Mouse (Mus musculus) hindbrain, embryonic 14.5 days (tissue): Measurements from ENCODE around the gene Arid2. TPM values are rescaled to one million over a fixed set of nuclear protein-coding genes. Genes with fewer than 3 reads are reported as not detected.

Experiments used
- ATAC-seq: fragments of 200-750 bp; cut with Nextera tagmentation; 2 replicates; pipeline ENCODE4 v1.8.0; 2017; ENCODE audit warnings: moderate number of reproducible peaks, mild to moderate bottlenecking, moderate TSS enrichment, moderate library complexity; ENCODE audit not compliant: low FRiP score
- DNase-seq: peaks from one replicate; pipeline ENCODE4 v3.0.0-alpha.2; 2015; ENCODE audit warnings: low spot score
- H3K27ac ChIP-seq: fragments of 300-500 bp; sonication (generic); 2 replicates; pipeline ENCODE4 v1.5.1; 2014; ENCODE audit warnings: mild to moderate bottlenecking, moderate library complexity
- H3K27me3 ChIP-seq: fragments of 300-500 bp; sonication (generic); 2 replicates; pipeline ENCODE4 v1.6.1; 2014; ENCODE audit warnings: mild to moderate bottlenecking, low read length, mixed read lengths; ENCODE audit not compliant: control insufficient read depth, insufficient read depth
- H3K36me3 ChIP-seq: fragments of 300-500 bp; sonication (generic); replicated peaks from 2 replicates; pipeline ENCODE4 v1.6.1; 2014; ENCODE audit not compliant: control insufficient read depth, insufficient read depth
- H3K4me1 ChIP-seq: fragments of 300-500 bp; sonication (generic); replicated peaks from 2 replicates; pipeline ENCODE4 v1.6.1; 2014; ENCODE audit warnings: antibody characterized with exemption, low read length, mixed read lengths; ENCODE audit not compliant: control insufficient read depth, insufficient read depth
- H3K4me2 ChIP-seq: fragments of 300-500 bp; sonication (generic); replicated peaks from 2 replicates; pipeline ENCODE4 v1.6.1; 2014; ENCODE audit warnings: mild to moderate bottlenecking, moderate library complexity
- H3K4me3 ChIP-seq: fragments of 300-500 bp; sonication (generic); replicated peaks from 2 replicates; pipeline ENCODE4 v1.5.1; 2014; ENCODE audit warnings: mild to moderate bottlenecking, low read length
- H3K9ac ChIP-seq: fragments of 300-500 bp; sonication (generic); 2 replicates; pipeline ENCODE4 v1.6.1; 2014
- H3K9me3 ChIP-seq: fragments of 300-500 bp; sonication (generic); 2 replicates; pipeline ENCODE4 v1.6.1; 2016; ENCODE audit warnings: low read length; ENCODE audit not compliant: control insufficient read depth
- WGBS: fragments of 180-500 bp; shearing (Covaris S2); extraction: QIAGEN DNeasy Blood & Tissue Kit; methylation state at CpG from one replicate; pipeline ENCODE4 v1.1.7; 2014; 5-methylcytosine and 5-hydroxymethylcytosine counted together
- polyA plus RNA-seq: library from polyadenylated mRNA; unstranded; fragments of >200 nt; fragmentation: Nextera tagmentation; extraction: Ambion mirVana; gene quantifications from 2 replicates; pipeline ENCODE4 v1.2.1, GENCODE M21; 2014

Gene Arid2
- polyA plus RNA-seq, 1 experiment from 2014 or later: 23.7 TPM

- no peak overlapping the region for H3K27ac ChIP-seq
- DNase-seq (no peak), ATAC-seq (no peak)
- 93% methylated on average over 4 of the region's 4 CpGs for WGBS
- H3K4me1 ChIP-seq: no peaks in the 10 kb centered on the region
- peaks cover 25% of the 10 kb centered on the region for H3K36me3 ChIP-seq
- no peaks in the 10 kb centered on the region for H3K27me3 ChIP-seq
- H3K9ac ChIP-seq: no peak overlapping the region
- no peak overlapping the region for H3K4me2 ChIP-seq
- H3K4me3 ChIP-seq: no peak overlapping the region
- H3K9me3 ChIP-seq: peaks cover 14% of the 10 kb centered on the region
Measured at GRCm38 (mm10) chr15:96269402-96269801, 17.9 kb upstream of the Arid2 start.

- 93% methylated on average over 10 of the region's 10 CpGs for WGBS
- H3K36me3 ChIP-seq: peaks cover 25% of the 10 kb centered on the region
- no peak overlapping the region for H3K4me3 ChIP-seq
- no peak overlapping the region for H3K9ac ChIP-seq
- H3K27ac ChIP-seq: no peak overlapping the region
- H3K9me3 ChIP-seq: peaks cover 10% of the 10 kb centered on the region
- no peaks in the 10 kb centered on the region for H3K4me1 ChIP-seq
- no peak overlapping the region for H3K4me2 ChIP-seq
- ATAC-seq: no peak
- no peak for DNase-seq
- H3K27me3 ChIP-seq: no peaks in the 10 kb centered on the region
Measured at GRCm38 (mm10) chr15:96270272-96270880, 16.9 kb upstream of the Arid2 start.

- ATAC-seq: no peak
- WGBS: 91% methylated on average over 11 of the region's 11 CpGs
Measured at GRCm38 (mm10) chr15:96272356-96272755, 15.0 kb upstream of the Arid2 start.

GRCm38 (mm10) chr15:96274341-96274740 is 13.0 kb upstream of the Arid2 start:
- no peaks in the 10 kb centered on the region for H3K27me3 ChIP-seq
- DNase-seq: no peak
- no peak for ATAC-seq
- no peak overlapping the region for H3K9ac ChIP-seq
- peaks cover 36% of the 10 kb centered on the region for H3K36me3 ChIP-seq
- 95% methylated on average over 2 of the region's 2 CpGs for WGBS
- H3K9me3 ChIP-seq: no peaks in the 10 kb centered on the region
- no peaks in the 10 kb centered on the region for H3K4me1 ChIP-seq
- H3K4me3 ChIP-seq: no peak overlapping the region
- no peak overlapping the region for H3K27ac ChIP-seq
- no peak overlapping the region for H3K4me2 ChIP-seq

More at GRCm38 (mm10) chr15:96272356-96272755, 15.0 kb upstream of the Arid2 start:
- H3K27me3 ChIP-seq: no peaks in the 10 kb centered on the region
- H3K4me3 ChIP-seq: no peak overlapping the region
- peaks cover 32% of the 10 kb centered on the region for H3K36me3 ChIP-seq
- no peak for DNase-seq
- H3K4me2 ChIP-seq: no peak overlapping the region
- no peak overlapping the region for H3K27ac ChIP-seq
- H3K9ac ChIP-seq: no peak overlapping the region
- H3K9me3 ChIP-seq: peaks cover 2% of the 10 kb centered on the region; the same call in 1 of the 2 replicates
- no peaks in the 10 kb centered on the region for H3K4me1 ChIP-seq

- Histone ChIP-seq H3K27ac (no peak overlapping the region), H3K4me1 (no peaks in the 10 kb centered on the region), H3K27me3 (no peaks in the 10 kb centered on the region), H3K4me3 (no peak overlapping the region), H3K4me2 (no peak overlapping the region), H3K9ac (no peak overlapping the region), H3K36me3 (peaks cover 44% of the 10 kb centered on the region), H3K9me3 (0 out of 2 replicates have a peak, but pooled peaks cover 2% of the 10 kb centered on the region)
- no peak for DNase-seq
- 67% methylated on average over 2 of the region's 2 CpGs for WGBS
- no peak for ATAC-seq
Measured at GRCm38 (mm10) chr15:96275198-96275597, 12.1 kb upstream of the Arid2 start.

- Histone ChIP-seq H3K36me3 (peaks cover 50% of the 10 kb centered on the region), H3K27me3 (no peaks in the 10 kb centered on the region), H3K9ac (no peak overlapping the region), H3K27ac (no peak overlapping the region), H3K9me3 (0 out of 2 replicates have a peak, but pooled peaks cover 4% of the 10 kb centered on the region), H3K4me3 (no peak overlapping the region), H3K4me1 (peaks cover 2% of the 10 kb centered on the region; the same call in 1 of the 2 replicates), H3K4me2 (no peak overlapping the region)
- WGBS: 89% methylated on average over 9 of the region's 9 CpGs
- ATAC-seq: no peak
- no peak for DNase-seq
Measured at GRCm38 (mm10) chr15:96275810-96276493, 11.4 kb upstream of the Arid2 start.

GRCm38 (mm10) chr15:96277061-96277460 is 10.3 kb upstream of the Arid2 start:
- no peak overlapping the region for H3K4me3 ChIP-seq
- H3K9me3 ChIP-seq: 0 out of 2 replicates have a peak, but pooled peaks cover 4% of the 10 kb centered on the region
- H3K27ac ChIP-seq: no peak overlapping the region
- 88% methylated on average over 4 of the region's 4 CpGs for WGBS
- ATAC-seq: no peak
- H3K36me3 ChIP-seq: peaks cover 50% of the 10 kb centered on the region
- H3K9ac ChIP-seq: no peak overlapping the region
- peaks cover 13% of the 10 kb centered on the region for H3K4me1 ChIP-seq
- no peak for DNase-seq
- H3K4me2 ChIP-seq: no peak overlapping the region
- H3K27me3 ChIP-seq: no peaks in the 10 kb centered on the region

- Histone ChIP-seq H3K27me3 (no peaks in the 10 kb centered on the region), H3K36me3 (peaks cover 37% of the 10 kb centered on the region), H3K27ac (no peak overlapping the region), H3K4me2 (peak overlapping the region; percentile 94), H3K4me1 (peaks cover 28% of the 10 kb centered on the region), H3K9me3 (0 out of 2 replicates have a peak, but pooled peaks cover 4% of the 10 kb centered on the region), H3K4me3 (peak overlapping the region; percentile 96; the same call in 1 of the 2 replicates), H3K9ac (no peak overlapping the region)
- WGBS: 78% methylated on average over 5 of the region's 5 CpGs
- no peak for DNase-seq
- no peak for ATAC-seq
Measured at GRCm38 (mm10) chr15:96281236-96281635, 6.1 kb upstream of the Arid2 start.

GRCm38 (mm10) chr15:96283141-96283540 is 4.2 kb upstream of the Arid2 start:
- 0 out of 2 replicates have a peak, but pooled peaks cover 4% of the 10 kb centered on the region for H3K9me3 ChIP-seq
- no peaks in the 10 kb centered on the region for H3K27me3 ChIP-seq
- H3K4me1 ChIP-seq: peaks cover 28% of the 10 kb centered on the region
- peak overlapping the region; percentile 94 for H3K4me2 ChIP-seq
- DNase-seq (peak; percentile 33), ATAC-seq (no peak)
- H3K27ac ChIP-seq: peak overlapping the region; percentile 100
- WGBS: 39% methylated on average over 8 of the region's 8 CpGs
- H3K9ac ChIP-seq: peak overlapping the region; percentile 100
- peaks cover 21% of the 10 kb centered on the region for H3K36me3 ChIP-seq
- peak overlapping the region; percentile 96 for H3K4me3 ChIP-seq
